Mouse (Mus musculus) heart, adult 2 months (tissue): Measurements from ENCODE around the gene Pnkd.

Source experiments
- CTCF ChIP-seq: fragments of 200-600 bp; IDR thresholded peaks from 2 replicates; pipeline ENCODE4 v1.8.1; 2022; ENCODE audit warnings: antibody characterized with exemption, mild to moderate bottlenecking, moderate library complexity
- POLR2A ChIP-seq: fragments of 200-500 bp; IDR thresholded peaks from 2 replicates; pipeline ENCODE4 v1.6.1; 2011; ENCODE audit warnings: mild to moderate bottlenecking, low read depth, low read length, control low read depth; ENCODE audit not compliant: insufficient read depth

DNA sequence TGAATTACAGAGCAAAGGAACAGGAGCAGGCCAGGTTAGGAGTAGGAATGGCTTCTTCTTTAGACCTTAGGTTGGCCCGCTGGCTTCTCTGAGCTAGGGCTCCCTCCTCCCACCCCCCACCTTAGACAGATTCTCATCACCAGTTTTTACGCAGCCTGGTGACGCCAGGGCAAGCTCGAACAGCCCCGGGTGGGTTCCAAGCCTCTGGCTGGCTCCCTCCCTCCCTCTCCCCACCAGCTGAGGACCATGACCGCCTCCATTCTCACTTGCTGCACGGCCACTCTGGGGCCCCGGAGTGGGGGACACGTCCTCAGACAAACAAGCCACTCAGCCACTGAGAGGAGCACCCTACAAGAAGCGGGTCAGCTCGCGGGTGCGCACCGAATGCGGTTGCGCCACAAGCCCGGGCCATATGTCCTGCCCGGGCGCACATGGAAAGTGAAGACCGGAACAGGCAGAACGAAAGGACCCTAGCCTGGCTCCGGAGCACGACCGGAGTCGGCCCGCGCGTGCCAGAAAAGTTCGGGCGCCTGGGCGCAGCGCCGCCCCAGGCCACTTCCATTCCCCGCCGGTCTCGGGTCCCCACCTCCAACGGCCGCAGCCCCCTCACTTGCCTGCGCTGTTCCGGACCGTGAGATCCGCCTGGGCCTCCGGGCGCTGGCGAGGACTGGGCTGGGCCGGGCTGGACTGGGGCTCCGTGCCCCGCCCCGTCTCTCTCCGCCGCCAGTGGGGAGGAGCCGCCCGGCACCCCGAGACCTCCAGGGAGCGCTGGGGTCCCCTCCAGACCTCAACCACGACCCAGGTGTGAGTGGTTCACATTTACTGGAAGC, 19.0 kb downstream of the Pnkd start:
- TF ChIP-seq POLR2A (peak; percentile 80), CTCF (peak; percentile 40; the same call in 1 of the 2 replicates)
